8 mouse cellular contexts compared by ENCODE assay signal in the genomic region with DNA sequence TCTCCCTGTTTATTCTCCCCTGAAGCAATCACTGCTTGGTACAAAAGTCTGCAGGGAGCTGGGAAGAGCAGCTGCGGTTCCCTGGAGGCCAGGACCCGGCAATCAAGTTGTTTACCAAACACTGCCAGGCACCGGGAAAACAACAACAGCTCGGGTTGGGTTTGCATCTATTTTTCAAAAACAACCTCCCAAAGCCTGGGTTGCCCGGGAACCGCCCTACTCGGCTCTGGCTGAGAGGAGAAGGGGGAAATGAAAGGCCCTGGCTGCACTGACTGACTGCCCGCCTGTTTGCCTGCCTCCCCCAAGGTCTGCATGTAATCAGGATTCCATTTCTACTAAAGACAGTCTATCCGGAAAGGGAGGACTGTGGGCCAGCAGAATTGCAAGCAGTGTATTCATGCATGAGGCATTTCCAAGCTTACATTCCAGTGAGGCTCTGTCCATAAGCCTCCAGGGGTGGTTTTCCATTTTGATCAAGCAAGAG.
A peak's percentile ranks its signal among the peaks of the same experiment; 100 is the strongest.
DNase-seq lines count a peak whose midpoint lies in the region; ATAC-seq and TF ChIP-seq lines count a peak whose summit lies in the region.

No protein-coding gene starts in this region.

- H3K9ac ChIP-seq in hindbrain, postnatal 0 days (replicated peaks; ENCODE audit: low read length), result 0 out of 2 replicates have a peak overlapping the region, but pooled peaks have one; percentile 14
- H3K9ac ChIP-seq in lung, embryonic 16.5 days (ENCODE audit: low read length), result no peak overlapping the region

- DNase-seq in adrenal gland, postnatal 10 days, result peak; percentile 29
- DNase-seq in adrenal gland, adult 8-10 months, result no peak
- peak; percentile 15 for DNase-seq in ZHBTc4 (ENCODE audit: low read depth, low spot score)
- DNase-seq in gastrocnemius, postnatal 10 days, result peak; percentile 37
- DNase-seq in hindbrain, postnatal 0 days (ENCODE audit: low spot score), result peak; percentile 42
- DNase-seq in ovary, postnatal 10 days (ENCODE audit: low spot score), result peak; percentile 18
- DNase-seq in frontal cortex, postnatal 25 days (ENCODE audit: low spot score in 2 of 2), result no peak

- peak overlapping the region; percentile 17; the same call in 1 of the 2 replicates for H3K4me2 ChIP-seq in hindbrain, postnatal 0 days (ENCODE audit: low read depth, low read length)
- H3K4me2 ChIP-seq in lung, embryonic 16.5 days (ENCODE audit: low read depth, low read length), result no peak overlapping the region

- no peak overlapping the region for H3K4me3 ChIP-seq in hindbrain, postnatal 0 days (ENCODE audit: low read length)
- no peak overlapping the region for H3K4me3 ChIP-seq in lung, embryonic 16.5 days (ENCODE audit: low read length)

- peak overlapping the region; percentile 59 for H3K27ac ChIP-seq in hindbrain, postnatal 0 days
- no peak overlapping the region for H3K27ac ChIP-seq in lung, embryonic 16.5 days (ENCODE audit: low read length)

- peak; percentile 74 for ATAC-seq in hindbrain, postnatal 0 days
- 0 out of 2 replicates have a peak, but pooled peaks have one; percentile 47 for ATAC-seq in lung, embryonic 16.5 days (ENCODE audit: low read depth)

- H3K27me3 ChIP-seq in hindbrain, postnatal 0 days (ENCODE audit: insufficient read depth, low read length), result no peaks in the 10 kb centered on the region
- H3K27me3 ChIP-seq in lung, embryonic 16.5 days (ENCODE audit: control insufficient read depth, insufficient read depth, low read depth, low read length), result no peaks in the 10 kb centered on the region

- H3K36me3 ChIP-seq in hindbrain, postnatal 0 days (ENCODE audit: insufficient read depth, low read length), result no peaks in the 10 kb centered on the region
- H3K36me3 ChIP-seq in lung, embryonic 16.5 days (ENCODE audit: control insufficient read depth, insufficient read depth, low read length), result no peaks in the 10 kb centered on the region

- H3K9me3 ChIP-seq in hindbrain, postnatal 0 days (ENCODE audit: low read length), result no peaks in the 10 kb centered on the region
- H3K9me3 ChIP-seq in lung, embryonic 16.5 days (ENCODE audit: control insufficient read depth, low read length), result no peaks in the 10 kb centered on the region

- WGBS in hindbrain, postnatal 0 days, result 5% methylated on average over 9 of the region's 9 CpGs
- 18% methylated on average over 9 of the region's 9 CpGs for WGBS in lung, embryonic 16.5 days

- no peak for TF ChIP-seq CTCF in hindbrain, postnatal 0 days (IDR thresholded peaks at IDR 0.05; ENCODE audit: low read depth)

- peaks cover 20% of the 10 kb centered on the region for H3K4me1 ChIP-seq in hindbrain, postnatal 0 days (ENCODE audit: insufficient read depth, low read length)
- 0 out of 2 replicates have a peak, but pooled peaks cover 6% of the 10 kb centered on the region for H3K4me1 ChIP-seq in lung, embryonic 16.5 days (replicated peaks; ENCODE audit: control insufficient read depth, insufficient read depth, low read length)

Comparison
In these comparisons a context has a peak if more than half of its experiments do, and no peak if none do; other contexts are left out.
1. DNase-seq: peak in adrenal gland, postnatal 10 days (single experiment), ZHBTc4 (single experiment), gastrocnemius, postnatal 10 days (single experiment), hindbrain, postnatal 0 days (single experiment) and ovary, postnatal 10 days (single experiment); none in adrenal gland, adult 8-10 months (single experiment) and frontal cortex, postnatal 25 days (0 of 2).